Comparison of ENCODE assay signal across 23 mouse cellular contexts in genomic region chr19:46958566-46958965, GRCm38 (mm10). TPM values are rescaled to one million over a fixed set of nuclear protein-coding genes. Genes with fewer than 3 reads are reported as not detected.
DNase-seq lines count a peak whose midpoint lies in the region; ATAC-seq and TF ChIP-seq lines count a peak whose summit lies in the region.
"Had no signal": no experiment of that assay in that cellular context is flagged by ENCODE, and none has a peak within 500 bp of the region (broad histone marks: within the 10 kb centered on the region; RNA-seq: fewer than 3 reads in every experiment).

No protein-coding gene starts in this region.

- peak overlapping the region; percentile 4; the same call in 1 of the 2 replicates for H3K9ac ChIP-seq in liver, embryonic 13.5 days
- H3K9ac ChIP-seq in liver, postnatal 0 days (replicated peaks): no peak overlapping the region
- no peak overlapping the region for H3K9ac ChIP-seq in limb, embryonic 13.5 days
- H3K9ac ChIP-seq: hindbrain, embryonic 15.5 days; intestine, embryonic 15.5 days; midbrain, embryonic 15.5 days; neural tube, embryonic 15.5 days had no signal

- no peak overlapping the region for H3K4me3 ChIP-seq in liver, embryonic 13.5 days (replicated peaks)
- H3K4me3 ChIP-seq in liver, postnatal 0 days (ENCODE audit: low read depth, low read length): no peak overlapping the region
- no peak overlapping the region for H3K4me3 ChIP-seq in brown adipose tissue, adult 24 weeks (ENCODE audit: insufficient read depth, low read depth, low read length)
- H3K4me3 ChIP-seq in limb, embryonic 13.5 days: no peak overlapping the region
- H3K4me3 ChIP-seq: embryonic facial prominence, embryonic 13.5 days; heart, embryonic 13.5 days; hindbrain, embryonic 15.5 days; intestine, embryonic 15.5 days; midbrain, embryonic 15.5 days; neural tube, embryonic 15.5 days had no signal

- H3K4me1 ChIP-seq in liver, embryonic 13.5 days (replicated peaks): peaks cover 64% of the 10 kb centered on the region
- peaks cover 50% of the 10 kb centered on the region for H3K4me1 ChIP-seq in liver, postnatal 0 days (ENCODE audit: insufficient read depth)
- H3K4me1 ChIP-seq in brown adipose tissue, adult 24 weeks (ENCODE audit: control insufficient read depth, insufficient read depth, insufficient read length, low read length): peaks cover 10% of the 10 kb centered on the region; the same call in 1 of the 2 replicates
- peaks cover 42% of the 10 kb centered on the region for H3K4me1 ChIP-seq in limb, embryonic 13.5 days

- no peaks in the 10 kb centered on the region for H3K9me3 ChIP-seq in liver, embryonic 13.5 days (replicated peaks)
- H3K9me3 ChIP-seq in liver, postnatal 0 days (ENCODE audit: low read length): no peaks in the 10 kb centered on the region
- H3K9me3 ChIP-seq in limb, embryonic 13.5 days: no peaks in the 10 kb centered on the region
- H3K9me3 ChIP-seq: embryonic facial prominence, embryonic 13.5 days; heart, embryonic 13.5 days; hindbrain, embryonic 15.5 days; intestine, embryonic 15.5 days; midbrain, embryonic 15.5 days; neural tube, embryonic 15.5 days had no signal

- H3K36me3 ChIP-seq in liver, embryonic 13.5 days: 0 out of 2 replicates have a peak, but pooled peaks cover 5% of the 10 kb centered on the region
- no peaks in the 10 kb centered on the region for H3K36me3 ChIP-seq in liver, postnatal 0 days (replicated peaks; ENCODE audit: insufficient read depth, low read length)
- H3K36me3 ChIP-seq in limb, embryonic 13.5 days: no peaks in the 10 kb centered on the region
- H3K36me3 ChIP-seq: embryonic facial prominence, embryonic 13.5 days; hindbrain, embryonic 15.5 days; intestine, embryonic 15.5 days; midbrain, embryonic 15.5 days; neural tube, embryonic 15.5 days had no signal

- intact Hi-C loops in left cerebral cortex, postnatal 10 days (cut with DNase I): no loop called here

- no peak for TF ChIP-seq EP300 in liver, postnatal 0 days (IDR thresholded peaks at IDR 0.05; ENCODE audit: low read depth)

- peak overlapping the region; percentile 83; the same call in 1 of the 2 replicates for H3K27ac ChIP-seq in liver, embryonic 13.5 days
- H3K27ac ChIP-seq in liver, postnatal 0 days (ENCODE audit: low read depth): no peak overlapping the region
- H3K27ac ChIP-seq in brown adipose tissue, adult 24 weeks (replicated peaks; ENCODE audit: low read depth, low read length): 0 out of 2 replicates have a peak overlapping the region, but pooled peaks have one; percentile 33
- 0 out of 2 replicates have a peak overlapping the region, but pooled peaks have one; percentile 18 for H3K27ac ChIP-seq in limb, embryonic 13.5 days
- H3K27ac ChIP-seq: embryonic facial prominence, embryonic 13.5 days; hindbrain, embryonic 15.5 days; intestine, embryonic 15.5 days; midbrain, embryonic 15.5 days; neural tube, embryonic 15.5 days had no signal

- peak; percentile 68 for DNase-seq in heart, adult 11 months
- no peak for DNase-seq in heart, postnatal 4 days
- no peak for DNase-seq in liver, embryonic 13.5 days
- no peak for DNase-seq in liver, postnatal 0 days
- DNase-seq in left cerebral cortex, postnatal 10 days (ENCODE audit: extremely low spot score in 1 of 2, low spot score in 2 of 2): no peak
- no peak for DNase-seq in right cerebral cortex, adult 18-20 months
- DNase-seq: cerebellum, adult 8-10 months; heart, postnatal 36 days; right cerebral cortex, postnatal 25 days; thymus, postnatal 36 days had no signal

- 82% methylated on average over 3 of the region's 3 CpGs for WGBS in liver, embryonic 13.5 days (ENCODE audit: insufficient replicate concordance)
- 75% methylated on average over 3 of the region's 3 CpGs for WGBS in liver, postnatal 0 days (ENCODE audit: insufficient replicate concordance)
- WGBS in limb, embryonic 13.5 days: 50% methylated on average over 3 of the region's 3 CpGs

- no peak for ATAC-seq in liver, embryonic 13.5 days (ENCODE audit: low read depth)
- ATAC-seq in liver, postnatal 0 days: no peak
- no peak for ATAC-seq in limb, embryonic 13.5 days (ENCODE audit: low FRiP score, low read depth)
- ATAC-seq: intestine, embryonic 15.5 days; midbrain, embryonic 15.5 days had no signal

- no peak overlapping the region for H3K4me2 ChIP-seq in liver, embryonic 13.5 days
- no peak overlapping the region for H3K4me2 ChIP-seq in liver, postnatal 0 days (ENCODE audit: low read depth, low read length)
- H3K4me2 ChIP-seq in limb, embryonic 13.5 days (replicated peaks): no peak overlapping the region
- H3K4me2 ChIP-seq: embryonic facial prominence, embryonic 13.5 days; hindbrain, embryonic 15.5 days; intestine, embryonic 15.5 days; midbrain, embryonic 15.5 days; neural tube, embryonic 15.5 days had no signal

- no peaks in the 10 kb centered on the region for H3K27me3 ChIP-seq in liver, embryonic 13.5 days
- H3K27me3 ChIP-seq in liver, postnatal 0 days (ENCODE audit: insufficient read depth, low read length): no peaks in the 10 kb centered on the region
- no peaks in the 10 kb centered on the region for H3K27me3 ChIP-seq in limb, embryonic 13.5 days
- H3K27me3 ChIP-seq: CH12.LX; embryonic facial prominence, embryonic 13.5 days; heart, embryonic 13.5 days; hindbrain, embryonic 15.5 days; intestine, embryonic 15.5 days; midbrain, embryonic 15.5 days; neural tube, embryonic 15.5 days had no signal

- TF ChIP-seq CTCF in liver, postnatal 0 days (IDR thresholded peaks at IDR 0.05; ENCODE audit: low read depth): no peak

RNA-seq across cellular contexts. Expression of gene Ina, which starts 55.9 kb away (rescaled TPM):
- under 1 TPM in 1 of 2 experiments, not detected in 1; 0.16 TPM for total RNA-seq in heart, postnatal 4 days (2021)
- 0.58 and 0.71 TPM in 2 replicates for polyA plus RNA-seq in liver, embryonic 13.5 days (2015; fragmentation: Nextera tagmentation; extraction: Ambion mirVana)
- not detected in 2 replicates for polyA plus RNA-seq in liver, postnatal 0 days (2015; fragmentation: Nextera tagmentation; extraction: Ambion mirVana)
- not detected in 2 replicates for polyA plus RNA-seq in brown adipose tissue, adult 24 weeks (2012; ENCODE audit: insufficient read depth, insufficient read length, missing spikeins)
- 0.98 and 2.2 TPM in 2 replicates for polyA plus RNA-seq in limb, embryonic 13.5 days (2015; fragmentation: Nextera tagmentation; extraction: Ambion mirVana)
- 100 to 1,000 TPM; 180 to 190 TPM for total RNA-seq in left cerebral cortex, postnatal 10 days (2021)
- total RNA-seq: CH12.LX; gastrocnemius, adult 8-10 months; granulocyte monocyte progenitor cell, adult 5-6 weeks; heart, postnatal 36 days; megakaryocyte, adult 5-6 weeks; MEL had no signal

RNA-seq across cellular contexts. Expression of gene Nt5c2, which starts 56.4 kb away (rescaled TPM):
- total RNA-seq in heart, postnatal 4 days (2021): 100 to 1,000 TPM; 147 to 157 TPM
- polyA plus RNA-seq in liver, embryonic 13.5 days (2015; fragmentation: Nextera tagmentation; extraction: Ambion mirVana): 61.0 and 69.1 TPM in 2 replicates
- polyA plus RNA-seq in liver, postnatal 0 days (2015; fragmentation: Nextera tagmentation; extraction: Ambion mirVana): 30.2 and 36.1 TPM in 2 replicates
- 31.8 and 36.0 TPM in 2 replicates for polyA plus RNA-seq in brown adipose tissue, adult 24 weeks (2012; ENCODE audit: insufficient read depth, insufficient read length, missing spikeins)
- polyA plus RNA-seq in limb, embryonic 13.5 days (2015; fragmentation: Nextera tagmentation; extraction: Ambion mirVana): 86.8 and 95.2 TPM in 2 replicates
- total RNA-seq in left cerebral cortex, postnatal 10 days (2021): 10 to 100 TPM; 76.4 to 87.4 TPM
